Mouse (Mus musculus) intestine, postnatal 0 days (tissue): ENCODE data around the gene Cdc25a. TPM values are rescaled to one million over a fixed set of nuclear protein-coding genes. Genes with fewer than 3 reads are reported as not detected.

Experiments
- ATAC-seq: fragments of 200-750 bp; cut with Nextera tagmentation; 2 replicates; pipeline ENCODE4 v1.8.0; 2017; ENCODE audit warnings: mild to moderate bottlenecking, moderate TSS enrichment, moderate library complexity
- H3K27ac ChIP-seq: fragments of 300-500 bp; sonication (generic); 2 replicates; pipeline ENCODE4 v1.5.1; 2014; ENCODE audit warnings: mild to moderate bottlenecking, low read depth, low read length, moderate library complexity
- H3K27me3 ChIP-seq: fragments of 300-500 bp; sonication (generic); replicated peaks from 2 replicates; pipeline ENCODE4 v1.6.1; 2014; ENCODE audit warnings: low read length, mixed read lengths; ENCODE audit not compliant: control insufficient read depth, insufficient read depth
- H3K36me3 ChIP-seq: fragments of 300-500 bp; sonication (generic); 2 replicates; pipeline ENCODE4 v1.6.1; 2014; ENCODE audit warnings: mild to moderate bottlenecking, moderate library complexity; ENCODE audit not compliant: control insufficient read depth, insufficient read depth
- H3K4me1 ChIP-seq: fragments of 300-500 bp; sonication (generic); replicated peaks from 2 replicates; pipeline ENCODE4 v1.6.1; 2014; ENCODE audit warnings: antibody characterized with exemption, low read length, mixed read lengths; ENCODE audit not compliant: control insufficient read depth, insufficient read depth
- H3K4me2 ChIP-seq: fragments of 300-500 bp; sonication (generic); replicated peaks from 2 replicates; pipeline ENCODE4 v1.6.1; 2014; ENCODE audit warnings: low read depth, mild to moderate bottlenecking, moderate library complexity
- H3K4me3 ChIP-seq: fragments of 300-500 bp; sonication (generic); 2 replicates; pipeline ENCODE4 v1.5.1; 2014; ENCODE audit warnings: low read depth, low read length
- H3K9ac ChIP-seq: fragments of 300-500 bp; sonication (generic); 2 replicates; pipeline ENCODE4 v1.6.1; 2014; ENCODE audit warnings: mild to moderate bottlenecking, low read depth, low read length
- H3K9me3 ChIP-seq: fragments of 300-500 bp; sonication (generic); 2 replicates; pipeline ENCODE4 v1.6.1; 2016; ENCODE audit warnings: mixed run types; ENCODE audit not compliant: control insufficient read depth
- CTCF ChIP-seq: sonication (generic); IDR thresholded peaks from 2 replicates; pipeline ENCODE4 v1.5.1; 2016; ENCODE audit warnings: low read depth, mild to moderate bottlenecking, control low read depth, antibody characterized with exemption, moderate library complexity
- WGBS: fragments of 180-500 bp; shearing (Covaris S2); extraction: QIAGEN DNeasy Blood & Tissue Kit; methylation state at CpG from one replicate; pipeline ENCODE4 v1.1.7; 2014; 5-methylcytosine and 5-hydroxymethylcytosine counted together
- polyA plus RNA-seq: library from polyadenylated mRNA; unstranded; fragments of >200 nt; fragmentation: Nextera tagmentation; extraction: Ambion mirVana; gene quantifications from 2 replicates; pipeline ENCODE4 v1.2.1, GENCODE M21; 2015

Cdc25a gene
- polyA plus RNA-seq, 1 experiment from 2014 or later, result 21.3 TPM

- Histone ChIP-seq H3K27me3 (no peaks in the 10 kb centered on the region), H3K9ac (no peak overlapping the region)
These were observed 27.4 kb downstream of the Cdc25a start for GRCm38 (mm10) chr9:109902740-109903139.

GRCm38 (mm10) chr9:109907300-109907699 lies 31.9 kb downstream of the Cdc25a start:
- H3K27me3 ChIP-seq, result no peaks in the 10 kb centered on the region
- H3K9me3 ChIP-seq, result no peaks in the 10 kb centered on the region
- H3K36me3 ChIP-seq, result no peaks in the 10 kb centered on the region
- H3K27ac ChIP-seq, result no peak overlapping the region
- TF ChIP-seq CTCF, result no peak
- H3K9ac ChIP-seq, result no peak overlapping the region
- no peak overlapping the region for H3K4me2 ChIP-seq
- 38% methylated on average over 8 of the region's 8 CpGs for WGBS
- H3K4me3 ChIP-seq, result no peak overlapping the region
- ATAC-seq, result no peak
- H3K4me1 ChIP-seq, result no peaks in the 10 kb centered on the region

More at GRCm38 (mm10) chr9:109902740-109903139, 27.4 kb downstream of the Cdc25a start:
- Histone ChIP-seq H3K36me3 (no peaks in the 10 kb centered on the region), H3K4me1 (no peaks in the 10 kb centered on the region), H3K9me3 (no peaks in the 10 kb centered on the region), H3K27ac (no peak overlapping the region), H3K4me3 (no peak overlapping the region), H3K4me2 (no peak overlapping the region)
- ATAC-seq, result no peak
- 54% methylated on average over 5 of the region's 5 CpGs for whole genome bisulfite sequencing
- TF ChIP-seq CTCF, result no peak

- TF ChIP-seq CTCF, result no peak
- H3K4me2 ChIP-seq, result no peak overlapping the region
- no peak overlapping the region for H3K27ac ChIP-seq
- H3K9me3 ChIP-seq, result no peaks in the 10 kb centered on the region
- 65% methylated on average over 6 of the region's 6 CpGs for WGBS
- no peak for ATAC-seq
- no peak overlapping the region for H3K9ac ChIP-seq
- H3K4me1 ChIP-seq, result no peaks in the 10 kb centered on the region
- H3K4me3 ChIP-seq, result no peak overlapping the region
- no peaks in the 10 kb centered on the region for H3K27me3 ChIP-seq
- no peaks in the 10 kb centered on the region for H3K36me3 ChIP-seq
These were observed 32.5 kb downstream of the Cdc25a start for GRCm38 (mm10) chr9:109907774-109908465.

GRCm38 (mm10) chr9:109909102-109909501 lies 33.7 kb downstream of the Cdc25a start:
- no peak overlapping the region for H3K9ac ChIP-seq
- no peak for ATAC-seq
- TF ChIP-seq CTCF, result no peak
- no peaks in the 10 kb centered on the region for H3K4me1 ChIP-seq
- no peak overlapping the region for H3K4me2 ChIP-seq
- no peaks in the 10 kb centered on the region for H3K27me3 ChIP-seq
- no peak overlapping the region for H3K4me3 ChIP-seq
- no peak overlapping the region for H3K27ac ChIP-seq
- no peaks in the 10 kb centered on the region for H3K36me3 ChIP-seq
- no peaks in the 10 kb centered on the region for H3K9me3 ChIP-seq
- WGBS, result 71% methylated on average over 8 of the region's 8 CpGs

GRCm38 (mm10) chr9:109909926-109910325 lies 34.5 kb downstream of the Cdc25a start:
- H3K27ac ChIP-seq, result no peak overlapping the region
- no peak overlapping the region for H3K4me2 ChIP-seq
- H3K27me3 ChIP-seq, result no peaks in the 10 kb centered on the region
- no peaks in the 10 kb centered on the region for H3K4me1 ChIP-seq
- 91% methylated on average over 4 of the region's 4 CpGs for WGBS
- no peak overlapping the region for H3K4me3 ChIP-seq
- no peaks in the 10 kb centered on the region for H3K36me3 ChIP-seq
- no peak for TF ChIP-seq CTCF
- H3K9ac ChIP-seq, result no peak overlapping the region
- no peaks in the 10 kb centered on the region for H3K9me3 ChIP-seq
- no peak for ATAC-seq

GRCm38 (mm10) chr9:109911779-109912178 lies 36.4 kb downstream of the Cdc25a start:
- 92% methylated on average over 7 of the region's 7 CpGs for WGBS
- no peaks in the 10 kb centered on the region for H3K4me1 ChIP-seq

More at GRCm38 (mm10) chr9:109911779-109912178, 36.4 kb downstream of the Cdc25a start:
- Histone ChIP-seq H3K4me3 (no peak overlapping the region), H3K9ac (no peak overlapping the region), H3K36me3 (no peaks in the 10 kb centered on the region), H3K27me3 (no peaks in the 10 kb centered on the region), H3K27ac (no peak overlapping the region), H3K4me2 (no peak overlapping the region), H3K9me3 (no peaks in the 10 kb centered on the region)
- TF ChIP-seq CTCF, result no peak
- no peak for ATAC-seq
